Mouse (Mus musculus) neural tube, embryonic 14.5 days (tissue): Measurements from ENCODE around the gene Hdac1. TPM values are rescaled to one million over a fixed set of nuclear protein-coding genes. Genes with fewer than 3 reads are reported as not detected.

Experiments
- ATAC-seq: fragments of 200-750 bp; cut with Nextera tagmentation; 2 replicates; pipeline ENCODE4 v1.8.0; 2017; ENCODE audit warnings: low read depth, mild to moderate bottlenecking, moderate TSS enrichment, moderate library complexity
- H3K27ac ChIP-seq: fragments of 300-500 bp; sonication (generic); 2 replicates; pipeline ENCODE4 v1.5.1; 2014; ENCODE audit warnings: low read depth, mild to moderate bottlenecking, control low read depth, low read length, moderate library complexity, mixed read lengths
- H3K27me3 ChIP-seq: fragments of 300-500 bp; sonication (generic); 2 replicates; pipeline ENCODE4 v1.6.1; 2014; ENCODE audit warnings: low read length; ENCODE audit not compliant: control insufficient read depth, insufficient read depth
- H3K36me3 ChIP-seq: fragments of 300-500 bp; sonication (generic); 2 replicates; pipeline ENCODE4 v1.6.1; 2014; ENCODE audit warnings: low read length, mixed read lengths; ENCODE audit not compliant: control insufficient read depth, insufficient read depth
- H3K4me1 ChIP-seq: fragments of 300-500 bp; sonication (generic); 2 replicates; pipeline ENCODE4 v1.6.1; 2014; ENCODE audit warnings: low read length; ENCODE audit not compliant: control insufficient read depth, insufficient read depth
- H3K4me2 ChIP-seq: fragments of 300-500 bp; sonication (generic); 2 replicates; pipeline ENCODE4 v1.6.1; 2014; ENCODE audit warnings: mild to moderate bottlenecking, low read depth, low read length, control low read depth
- H3K4me3 ChIP-seq: fragments of 300-500 bp; sonication (generic); 2 replicates; pipeline ENCODE4 v1.5.1; 2014; ENCODE audit warnings: low read depth, low read length, control low read depth, mixed read lengths
- H3K9ac ChIP-seq: fragments of 300-500 bp; sonication (generic); replicated peaks from 2 replicates; pipeline ENCODE4 v1.6.1; 2014; ENCODE audit warnings: low read depth, mild to moderate bottlenecking, control low read depth, low read length, mixed read lengths
- H3K9me3 ChIP-seq: fragments of 300-500 bp; sonication (generic); 2 replicates; pipeline ENCODE4 v1.6.1; 2016; ENCODE audit warnings: low read length; ENCODE audit not compliant: control insufficient read depth
- WGBS: fragments of 180-500 bp; shearing (Covaris S2); extraction: QIAGEN DNeasy Blood & Tissue Kit; methylation state at CpG from one replicate; pipeline ENCODE4 v1.1.7; 2014; 5-methylcytosine and 5-hydroxymethylcytosine counted together
- polyA plus RNA-seq: library from polyadenylated mRNA; unstranded; fragments of >200 nt; fragmentation: Nextera tagmentation; extraction: Ambion mirVana; gene quantifications from 2 replicates; pipeline ENCODE4 v1.2.1, GENCODE M21; 2014

Hdac1 gene
- polyA plus RNA-seq, 1 experiment from 2014 or later = 67.2 TPM

DNA sequence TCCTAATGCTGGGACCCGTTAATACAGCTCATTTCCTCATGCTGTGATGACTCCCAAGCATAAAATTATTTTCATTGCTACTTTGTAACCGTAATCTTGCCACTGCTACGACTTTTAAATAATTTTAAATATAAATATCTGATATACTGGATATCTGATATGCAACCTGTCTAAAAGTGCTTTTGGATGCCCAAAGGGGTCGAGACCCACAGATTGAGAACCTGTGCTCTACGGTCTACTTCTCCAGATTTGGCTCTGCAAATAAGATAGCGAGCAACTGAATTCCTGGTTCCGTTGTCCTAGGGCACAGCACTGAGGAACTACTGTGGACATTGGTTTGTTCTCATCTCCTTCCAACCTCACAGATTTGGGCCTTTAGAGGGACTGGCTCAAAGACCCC lies 35.2 kb upstream of the Hdac1 start:
- Histone ChIP-seq H3K36me3 (no peaks in the 10 kb centered on the region), H3K4me3 (no peak overlapping the region), H3K27me3 (no peaks in the 10 kb centered on the region), H3K4me2 (no peak overlapping the region), H3K9me3 (no peaks in the 10 kb centered on the region), H3K4me1 (no peaks in the 10 kb centered on the region; the same call in 1 of the 2 replicates), H3K27ac (no peak overlapping the region), H3K9ac (no peak overlapping the region)
- ATAC-seq = no peak
- WGBS = 83% methylated on average over 7 of the region's 7 CpGs

DNA sequence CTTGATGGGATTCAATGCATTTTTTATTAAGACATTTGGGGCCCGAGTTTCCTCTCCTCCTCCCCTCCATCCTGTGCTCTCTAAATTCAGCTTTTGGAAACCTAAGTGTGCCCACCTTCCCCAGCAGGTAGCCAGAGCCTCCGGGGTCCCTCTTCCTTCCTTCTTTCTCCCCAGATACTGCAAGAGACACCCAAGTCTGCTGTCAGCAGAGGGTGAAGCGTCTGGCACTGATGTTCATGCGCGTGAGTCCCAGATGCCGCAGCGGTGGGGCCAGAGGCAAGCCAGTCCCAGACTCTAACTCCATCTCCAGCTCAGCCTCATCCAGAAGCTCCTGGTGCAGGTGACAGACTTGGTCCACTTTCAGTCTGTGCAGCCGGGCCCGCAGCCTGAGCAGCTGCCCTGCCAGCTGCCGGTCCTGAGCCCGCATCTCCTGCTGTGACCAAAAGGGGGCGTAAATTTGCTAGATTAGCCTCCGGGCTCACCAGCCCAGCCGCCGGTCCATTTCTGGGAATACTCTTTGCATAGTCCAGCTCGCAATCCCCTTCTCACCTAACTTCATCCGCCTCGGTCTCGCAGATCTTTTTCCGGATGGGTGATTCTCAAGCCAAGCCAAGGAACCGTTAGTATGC lies 34.5 kb upstream of the Hdac1 start:
- H3K4me1 ChIP-seq = no peaks in the 10 kb centered on the region; the same call in 1 of the 2 replicates
- 33% methylated on average over 21 of the region's 21 CpGs for WGBS

DNA sequence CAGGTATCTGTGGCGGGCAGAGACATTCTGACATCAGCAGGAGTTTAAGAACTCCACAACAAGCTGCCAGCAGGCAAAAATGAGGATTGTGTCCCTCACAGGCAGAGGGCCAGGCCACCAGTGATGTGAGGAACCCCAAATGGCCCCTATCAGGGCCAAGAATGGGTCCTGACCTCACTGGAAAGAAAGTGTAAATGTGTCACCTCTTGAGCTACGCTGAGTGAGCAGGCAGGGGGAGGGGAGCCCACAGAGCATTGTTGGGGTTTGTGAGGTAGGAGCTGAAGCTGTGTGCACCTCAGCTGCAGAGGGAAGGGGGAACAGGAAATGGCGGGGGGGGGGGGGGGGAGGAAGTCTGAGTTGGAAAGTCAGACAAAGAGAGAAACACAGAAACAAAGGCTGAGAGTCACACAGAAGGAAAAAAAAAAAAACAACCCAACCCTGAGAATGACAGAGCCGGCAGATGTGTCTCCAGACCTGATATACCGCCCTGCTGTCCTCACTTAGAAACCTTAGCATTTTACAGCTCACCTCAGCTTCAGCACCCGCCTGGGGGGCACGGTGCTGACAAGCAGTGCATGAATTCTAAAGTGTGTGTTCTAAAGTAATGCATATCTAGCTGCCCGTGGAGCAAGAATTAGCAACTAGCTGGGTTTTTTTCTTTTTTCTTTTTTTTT lies 32.8 kb upstream of the Hdac1 start:
- no peak for ATAC-seq
- H3K9me3 ChIP-seq = no peaks in the 10 kb centered on the region
- H3K27me3 ChIP-seq = no peaks in the 10 kb centered on the region
- H3K9ac ChIP-seq = no peak overlapping the region
- no peaks in the 10 kb centered on the region for H3K36me3 ChIP-seq
- no peak overlapping the region for H3K4me3 ChIP-seq
- H3K4me1 ChIP-seq = no peaks in the 10 kb centered on the region; the same call in 1 of the 2 replicates
- no peak overlapping the region for H3K27ac ChIP-seq
- 41% methylated on average over 8 of the region's 8 CpGs for WGBS
- no peak overlapping the region for H3K4me2 ChIP-seq

More for the DNA sequence above, 34.5 kb upstream of the Hdac1 start:
- H3K27me3 ChIP-seq = no peaks in the 10 kb centered on the region
- H3K9me3 ChIP-seq = no peaks in the 10 kb centered on the region
- no peak overlapping the region for H3K4me3 ChIP-seq
- no peak for ATAC-seq
- no peaks in the 10 kb centered on the region for H3K36me3 ChIP-seq
- H3K27ac ChIP-seq = no peak overlapping the region
- H3K9ac ChIP-seq = no peak overlapping the region
- H3K4me2 ChIP-seq = peak overlapping the region; percentile 14; the same call in 1 of the 2 replicates

DNA sequence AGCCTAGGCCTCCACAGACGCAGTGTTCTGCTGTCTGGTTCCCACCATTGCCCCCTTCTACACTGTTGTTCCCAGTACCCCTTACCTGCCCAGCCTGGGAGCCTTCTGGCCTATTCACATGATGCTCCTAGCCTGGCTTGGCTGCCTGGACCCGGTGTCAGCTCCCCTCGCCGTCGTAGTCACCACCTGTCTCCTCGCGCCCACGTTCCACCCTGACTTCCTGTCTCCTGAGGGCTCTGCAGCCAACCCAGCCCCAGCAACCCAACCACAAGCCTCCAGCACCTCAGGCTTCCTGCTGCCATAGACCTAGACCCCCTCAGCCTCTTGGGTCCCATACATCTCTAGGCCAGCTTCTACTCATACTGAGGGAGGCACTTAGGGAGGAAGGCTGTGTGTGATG lies 30.9 kb upstream of the Hdac1 start, which contains the start of gene Lck:
Lck (minus strand) TSS at position 212 of the 400 bp plus-strand sequence.
- ATAC-seq = no peak
- no peak within 1 kb of the TSS for H3K27ac ChIP-seq
- H3K4me2 ChIP-seq = no peak within 1 kb of the TSS
- no peak within 1 kb of the TSS for H3K9ac ChIP-seq
- no peak within 1 kb of the TSS for H3K4me3 ChIP-seq
- no peaks in the 10 kb centered on the region for H3K9me3 ChIP-seq
- H3K27me3 ChIP-seq = no peaks in the 10 kb centered on the region
- H3K4me1 ChIP-seq = no peaks in the 10 kb centered on the region; the same call in 1 of the 2 replicates
- 93% methylated on average over 7 of the region's 8 CpGs for WGBS
- no peaks in the 10 kb centered on the region for H3K36me3 ChIP-seq

DNA sequence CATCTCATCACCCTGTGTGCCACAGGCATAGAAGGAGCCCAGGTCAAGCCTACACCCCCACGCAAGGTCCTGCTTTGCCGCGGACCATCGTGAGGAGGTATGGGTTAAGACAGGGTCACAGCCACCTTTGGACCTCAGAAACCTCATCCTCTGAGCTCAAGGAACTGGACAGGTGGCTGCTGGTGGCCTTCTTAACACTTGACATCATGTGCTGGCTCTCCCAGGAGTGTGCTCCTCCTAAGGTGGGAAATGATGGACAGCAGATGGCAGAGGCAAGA lies 30.5 kb upstream of the Hdac1 start:
- WGBS = 93% methylated on average over 4 of the region's 4 CpGs
- no peak overlapping the region for H3K9ac ChIP-seq
- H3K27ac ChIP-seq = no peak overlapping the region
- ATAC-seq = no peak
- H3K4me1 ChIP-seq = no peaks in the 10 kb centered on the region; the same call in 1 of the 2 replicates
- no peaks in the 10 kb centered on the region for H3K9me3 ChIP-seq
- H3K4me2 ChIP-seq = no peak overlapping the region
- no peaks in the 10 kb centered on the region for H3K27me3 ChIP-seq
- no peak overlapping the region for H3K4me3 ChIP-seq
- H3K36me3 ChIP-seq = no peaks in the 10 kb centered on the region

DNA sequence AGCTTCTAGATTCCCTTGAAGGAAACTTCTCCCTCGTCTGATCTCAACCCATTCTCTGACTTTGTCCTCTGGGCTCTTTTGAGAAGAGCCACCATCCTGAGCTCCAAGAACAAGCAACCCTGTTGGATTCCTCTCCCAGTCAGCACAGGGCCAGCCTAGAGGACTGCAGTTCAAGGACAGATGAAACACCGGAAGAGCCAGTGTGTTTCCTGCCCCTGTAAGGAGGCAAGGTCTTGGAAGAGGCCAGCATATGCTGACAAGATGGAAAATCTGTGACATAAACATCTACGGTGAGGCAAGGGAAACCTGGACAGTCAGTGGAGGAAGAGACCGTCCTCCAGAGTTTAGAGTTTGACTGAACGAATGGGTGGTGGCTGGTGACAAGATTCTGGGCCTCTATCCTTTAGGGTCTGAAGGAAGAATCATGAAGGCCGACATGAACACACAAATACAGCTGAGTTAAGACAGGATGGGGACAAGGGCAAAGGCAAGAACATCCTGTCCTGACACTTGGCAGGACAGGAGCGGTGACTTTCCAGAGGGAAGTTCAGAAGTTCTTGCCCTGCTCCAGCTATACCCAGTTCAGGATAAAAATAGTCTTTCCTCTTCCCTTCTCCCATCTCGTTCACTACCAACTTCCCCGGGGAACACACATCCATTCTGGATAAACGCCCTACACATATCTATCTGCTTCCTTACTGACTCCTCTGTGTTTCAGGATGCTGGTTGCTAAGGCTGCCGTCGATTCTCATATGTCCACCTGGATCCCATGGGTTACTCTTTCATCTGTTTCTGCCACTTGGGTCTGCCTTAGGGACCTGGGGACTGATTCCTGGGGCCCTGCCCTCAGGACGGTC lies 30.0 kb upstream of the Hdac1 start:
- H3K9ac ChIP-seq = no peak overlapping the region
- H3K4me2 ChIP-seq = no peak overlapping the region
- WGBS = 89% methylated on average over 13 of the region's 13 CpGs
- no peaks in the 10 kb centered on the region for H3K27me3 ChIP-seq
- H3K36me3 ChIP-seq = no peaks in the 10 kb centered on the region
- H3K4me1 ChIP-seq = no peaks in the 10 kb centered on the region; the same call in 1 of the 2 replicates
- H3K4me3 ChIP-seq = no peak overlapping the region
- H3K27ac ChIP-seq = no peak overlapping the region
- no peaks in the 10 kb centered on the region for H3K9me3 ChIP-seq
- ATAC-seq = no peak

DNA sequence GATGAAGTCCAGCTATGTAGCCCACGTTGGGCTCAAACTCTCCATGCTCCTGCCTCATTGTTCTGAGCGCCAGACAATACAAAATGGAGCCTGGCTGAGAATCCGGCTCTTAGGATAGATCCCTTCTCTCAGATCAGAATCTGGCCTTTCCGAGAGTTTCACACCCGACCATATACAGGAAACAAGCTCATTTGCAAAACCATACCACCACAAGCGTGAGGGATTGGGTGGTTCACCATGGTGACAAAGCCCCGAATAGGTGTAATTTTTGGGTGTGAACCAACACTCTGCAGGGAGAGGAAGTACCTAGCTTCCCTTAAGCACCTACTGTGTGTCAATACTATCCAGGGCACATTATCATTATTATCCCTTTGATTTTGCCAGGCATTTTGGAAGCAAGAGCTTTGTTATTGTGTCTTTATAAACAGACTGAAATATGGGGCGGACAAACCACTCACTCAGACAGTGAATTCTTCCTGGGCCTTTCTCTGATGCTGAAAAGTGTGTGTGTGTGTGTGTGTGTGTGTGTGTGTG lies 29.1 kb upstream of the Hdac1 start:
- no peak for ATAC-seq
- Histone ChIP-seq H3K9ac (no peak overlapping the region), H3K4me2 (no peak overlapping the region)

DNA sequence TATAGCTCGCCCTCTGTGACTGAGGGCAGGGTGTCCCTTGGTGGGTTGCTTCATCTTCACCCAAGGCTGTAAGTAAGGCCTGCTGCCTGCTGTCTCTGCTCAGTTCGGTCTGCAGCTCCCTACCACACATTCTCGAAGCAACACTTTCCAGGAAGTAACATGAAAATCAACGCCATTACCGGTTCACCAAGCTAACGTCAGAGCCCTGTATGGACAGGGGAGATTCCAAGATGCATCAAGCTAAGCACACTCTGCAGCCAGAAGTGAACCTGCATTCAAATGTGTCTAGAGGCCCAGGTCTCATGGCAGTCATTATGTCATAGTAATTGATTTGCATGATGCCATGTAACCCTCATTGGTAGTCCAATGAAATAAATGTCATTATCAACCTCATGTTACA lies 27.5 kb upstream of the Hdac1 start:
- no peak for ATAC-seq
- Histone ChIP-seq H3K4me1 (no peaks in the 10 kb centered on the region), H3K9ac (no peak overlapping the region), H3K4me2 (no peak overlapping the region), H3K27ac (no peak overlapping the region), H3K36me3 (no peaks in the 10 kb centered on the region), H3K4me3 (no peak overlapping the region), H3K27me3 (no peaks in the 10 kb centered on the region), H3K9me3 (no peaks in the 10 kb centered on the region)
- 88% methylated on average over 6 of the region's 6 CpGs for WGBS

More for the DNA sequence above, 29.1 kb upstream of the Hdac1 start:
- H3K9me3 ChIP-seq = no peaks in the 10 kb centered on the region
- no peaks in the 10 kb centered on the region for H3K27me3 ChIP-seq
- WGBS = 77% methylated on average over 8 of the region's 8 CpGs
- H3K4me1 ChIP-seq = no peaks in the 10 kb centered on the region
- H3K36me3 ChIP-seq = no peaks in the 10 kb centered on the region
- no peak overlapping the region for H3K27ac ChIP-seq
- H3K4me3 ChIP-seq = no peak overlapping the region

DNA sequence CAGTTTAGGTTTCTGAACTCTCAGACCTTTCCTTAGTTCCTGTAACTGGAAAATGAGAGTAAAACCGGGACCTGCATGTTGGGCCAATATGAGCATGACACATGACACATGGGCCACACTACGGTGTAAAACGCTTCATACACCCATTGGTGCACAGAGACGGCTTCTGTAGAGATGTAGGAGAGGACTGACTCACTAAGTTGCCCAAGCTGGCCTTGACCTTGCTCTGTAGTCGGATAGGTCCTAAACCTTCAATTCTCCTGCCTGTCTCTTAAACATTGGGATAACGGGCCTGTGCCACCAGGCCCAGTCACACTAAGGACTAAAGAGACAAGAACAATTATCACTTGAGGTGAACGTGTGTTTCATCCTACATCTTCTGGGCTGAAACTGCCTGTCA lies 25.9 kb upstream of the Hdac1 start:
- Histone ChIP-seq H3K27ac (no peak overlapping the region), H3K9me3 (no peaks in the 10 kb centered on the region), H3K36me3 (no peaks in the 10 kb centered on the region), H3K4me1 (no peaks in the 10 kb centered on the region), H3K4me2 (no peak overlapping the region), H3K27me3 (no peaks in the 10 kb centered on the region), H3K9ac (no peak overlapping the region), H3K4me3 (no peak overlapping the region)
- ATAC-seq = no peak
- WGBS = 95% methylated on average over 7 of the region's 7 CpGs
